Mouse (Mus musculus): Measurements from ENCODE around the gene Ltv1. TPM values are rescaled to one million over a fixed set of nuclear protein-coding genes. Genes with fewer than 3 reads are reported as not detected.
A peak's percentile ranks its signal among the peaks of the same experiment; 100 is the strongest.

Gene Ltv1
- polyA plus RNA-seq, 1 experiment from 2014 or later: 46.8 TPM

DNA sequence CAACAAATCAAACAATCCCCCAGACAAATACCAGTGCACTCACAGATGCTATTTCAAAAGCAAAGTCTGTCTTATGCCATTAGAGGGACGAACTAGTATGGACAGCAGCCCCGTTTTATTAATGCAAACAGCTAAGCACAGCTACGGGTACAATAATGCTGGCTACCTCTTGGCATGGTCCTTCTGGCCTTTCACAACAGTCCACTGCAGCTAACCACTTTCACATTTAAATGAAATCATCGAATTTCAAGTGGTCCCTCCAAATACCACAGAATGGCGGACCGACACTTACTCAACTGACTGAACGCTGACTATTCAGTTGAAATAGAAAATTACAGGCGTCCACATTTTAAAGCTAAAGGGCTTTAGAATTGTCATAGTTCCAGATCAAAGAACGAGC is 19.4 kb upstream of the Ltv1 start:
- Histone ChIP-seq H3K9ac (ENCODE audit: low read length) (no peak overlapping the region), H3K27ac (replicated peaks in 1 of 2; ENCODE audit: control insufficient read depth in 1 of 2, insufficient read depth in 1 of 2, low read depth in 2 of 2, low read length in 2 of 2) (no peak overlapping the region), H3K4me3 (ENCODE audit: control insufficient read depth in 1 of 2, insufficient read depth in 1 of 2, low read depth in 1 of 2, low read length in 2 of 2) (no peak overlapping the region), H3K27me3 (ENCODE audit: control insufficient read depth, insufficient read depth, low read length) (no peaks in the 10 kb centered on the region), H3K36me3 (ENCODE audit: control insufficient read depth, insufficient read depth, low read length) (peaks cover 28% of the 10 kb centered on the region), H3K4me1 (ENCODE audit: control insufficient read depth in 2 of 2, insufficient read depth in 2 of 2, low read length in 2 of 2) (peaks cover 6 to 32% of the 10 kb centered on the region in 2 experiments), H3K9me3 (ENCODE audit: control insufficient read depth, low read length) (no peaks in the 10 kb centered on the region), H3K4me2 (ENCODE audit: low read length) (no peak overlapping the region)
- 78% methylated on average over 9 of the region's 9 CpGs for WGBS
- ATAC-seq (ENCODE audit: insufficient number of reproducible peaks, insufficient read depth, low FRiP score, low read depth): no peak

DNA sequence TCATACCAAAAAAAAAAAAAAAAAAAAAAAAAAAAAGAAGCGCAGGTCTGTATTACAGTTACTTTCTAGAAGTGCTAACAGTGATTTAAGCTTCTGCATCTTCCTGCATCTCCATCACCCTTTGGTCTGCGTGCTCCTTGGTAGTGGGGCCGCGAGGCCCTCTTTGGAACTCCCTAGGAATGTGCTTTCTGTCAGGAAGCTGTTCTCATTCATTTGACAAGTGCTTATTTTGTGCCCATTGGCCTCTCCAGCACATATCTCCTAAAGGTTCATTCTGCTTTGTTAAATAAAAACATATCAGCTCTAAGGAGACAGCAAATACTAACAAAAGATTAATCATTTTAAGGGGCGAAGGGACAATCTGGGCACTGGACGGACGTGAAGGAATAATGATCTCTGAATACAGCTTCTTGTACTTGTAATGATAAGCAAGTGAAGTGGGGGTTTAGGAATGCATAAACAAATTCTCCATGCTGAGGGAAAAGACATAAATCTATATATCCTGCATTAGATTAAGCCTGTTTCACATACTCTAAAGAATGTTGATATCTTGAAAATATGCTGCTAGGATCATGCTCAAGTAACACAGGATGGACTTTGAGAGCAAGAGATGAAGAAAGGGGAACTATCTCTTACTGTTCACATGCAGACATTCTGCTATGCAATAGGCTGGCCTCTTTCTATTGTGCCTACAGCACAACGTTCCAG is 17.1 kb upstream of the Ltv1 start:
- no peaks in the 10 kb centered on the region for H3K9me3 ChIP-seq (ENCODE audit: control insufficient read depth, low read length)
- H3K4me1 ChIP-seq (ENCODE audit: control insufficient read depth in 2 of 2, insufficient read depth in 2 of 2, low read length in 2 of 2): peaks cover 6 to 32% of the 10 kb centered on the region in 2 experiments
- H3K9ac ChIP-seq (ENCODE audit: low read length): no peak overlapping the region
- peaks cover 8% of the 10 kb centered on the region; the same call in 1 of the 2 replicates for H3K36me3 ChIP-seq (ENCODE audit: control insufficient read depth, insufficient read depth, low read length)
- no peak overlapping the region for H3K4me3 ChIP-seq (ENCODE audit: control insufficient read depth in 1 of 2, insufficient read depth in 1 of 2, low read depth in 1 of 2, low read length in 2 of 2)
- H3K27me3 ChIP-seq (ENCODE audit: control insufficient read depth, insufficient read depth, low read length): no peaks in the 10 kb centered on the region
- no peak overlapping the region for H3K4me2 ChIP-seq (ENCODE audit: low read length)
- 0 out of 4 replicates have a peak overlapping the region, but pooled peaks have one; percentile 17 to 29 for H3K27ac ChIP-seq (replicated peaks in 1 of 2; ENCODE audit: control insufficient read depth in 1 of 2, insufficient read depth in 1 of 2, low read depth in 2 of 2, low read length in 2 of 2)
- no peak for ATAC-seq (ENCODE audit: insufficient number of reproducible peaks, insufficient read depth, low FRiP score, low read depth)
- 29% methylated on average over 8 of the region's 8 CpGs for WGBS

DNA sequence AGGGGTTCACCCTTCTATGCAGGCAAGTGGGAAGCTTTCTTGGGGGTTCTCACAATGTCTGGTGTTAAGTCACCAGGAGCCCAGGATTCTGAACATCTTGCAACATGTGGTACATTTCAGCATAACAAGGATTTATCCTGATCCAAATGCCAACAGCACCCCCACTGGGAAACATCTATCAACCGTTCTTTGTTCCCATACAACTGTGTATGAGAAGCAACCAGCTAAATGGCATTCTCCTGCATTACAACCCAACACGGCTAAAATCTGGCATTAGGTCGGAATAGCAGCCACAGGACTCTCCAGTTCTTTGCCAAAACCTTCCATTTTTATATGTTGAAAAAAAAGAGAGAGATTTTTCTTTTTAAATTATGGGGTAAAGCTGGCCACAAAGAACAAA is 16.5 kb upstream of the Ltv1 start:
- WGBS: 71% methylated on average over 3 of the region's 3 CpGs
- H3K4me2 ChIP-seq (ENCODE audit: low read length): no peak overlapping the region
- no peaks in the 10 kb centered on the region for H3K9me3 ChIP-seq (ENCODE audit: control insufficient read depth, low read length)
- no peak overlapping the region for H3K9ac ChIP-seq (ENCODE audit: low read length)
- H3K36me3 ChIP-seq (ENCODE audit: control insufficient read depth, insufficient read depth, low read length): peaks cover 5% of the 10 kb centered on the region; the same call in 1 of the 2 replicates
- no peak overlapping the region for H3K27ac ChIP-seq (replicated peaks in 1 of 2; ENCODE audit: control insufficient read depth in 1 of 2, insufficient read depth in 1 of 2, low read depth in 2 of 2, low read length in 2 of 2)
- H3K4me3 ChIP-seq (ENCODE audit: control insufficient read depth in 1 of 2, insufficient read depth in 1 of 2, low read depth in 1 of 2, low read length in 2 of 2): no peak overlapping the region
- H3K27me3 ChIP-seq (ENCODE audit: control insufficient read depth, insufficient read depth, low read length): no peaks in the 10 kb centered on the region
- peaks cover 6 to 31% of the 10 kb centered on the region in 2 experiments for H3K4me1 ChIP-seq (ENCODE audit: control insufficient read depth in 2 of 2, insufficient read depth in 2 of 2, low read length in 2 of 2)
- ATAC-seq (ENCODE audit: insufficient number of reproducible peaks, insufficient read depth, low FRiP score, low read depth): no peak

DNA sequence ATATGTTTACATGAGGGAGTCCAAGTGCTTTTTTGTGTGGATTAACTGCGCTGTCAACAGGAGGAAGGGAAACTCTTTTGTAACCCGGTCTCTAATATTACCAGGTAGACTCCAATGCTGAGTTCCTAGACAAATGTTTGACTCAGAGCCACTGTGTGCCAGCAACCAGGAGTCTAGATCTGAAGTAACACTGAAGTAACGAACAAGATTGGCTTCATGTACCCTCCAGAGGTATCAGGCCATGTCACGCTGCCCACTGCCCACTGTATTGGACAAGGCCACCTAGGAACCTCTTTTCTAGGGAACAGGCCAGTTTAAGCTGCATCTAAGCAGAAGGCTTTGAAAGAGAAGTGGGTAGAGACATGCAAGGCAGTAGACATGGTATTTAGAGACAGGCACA is 16.1 kb upstream of the Ltv1 start:
- Histone ChIP-seq H3K36me3 (ENCODE audit: control insufficient read depth, insufficient read depth, low read length) (peaks cover 5% of the 10 kb centered on the region; the same call in 1 of the 2 replicates), H3K4me3 (ENCODE audit: control insufficient read depth in 1 of 2, insufficient read depth in 1 of 2, low read depth in 1 of 2, low read length in 2 of 2) (no peak overlapping the region), H3K4me2 (ENCODE audit: low read length) (no peak overlapping the region), H3K27ac (replicated peaks in 1 of 2; ENCODE audit: control insufficient read depth in 1 of 2, insufficient read depth in 1 of 2, low read depth in 2 of 2, low read length in 2 of 2) (no peak overlapping the region), H3K27me3 (ENCODE audit: control insufficient read depth, insufficient read depth, low read length) (no peaks in the 10 kb centered on the region), H3K4me1 (ENCODE audit: control insufficient read depth in 2 of 2, insufficient read depth in 2 of 2, low read length in 2 of 2) (peaks cover 6 to 27% of the 10 kb centered on the region in 2 experiments), H3K9ac (ENCODE audit: low read length) (no peak overlapping the region), H3K9me3 (ENCODE audit: control insufficient read depth, low read length) (no peaks in the 10 kb centered on the region)
- 91% methylated on average over 4 of the region's 4 CpGs for WGBS
- no peak for ATAC-seq (ENCODE audit: insufficient number of reproducible peaks, insufficient read depth, low FRiP score, low read depth)

DNA sequence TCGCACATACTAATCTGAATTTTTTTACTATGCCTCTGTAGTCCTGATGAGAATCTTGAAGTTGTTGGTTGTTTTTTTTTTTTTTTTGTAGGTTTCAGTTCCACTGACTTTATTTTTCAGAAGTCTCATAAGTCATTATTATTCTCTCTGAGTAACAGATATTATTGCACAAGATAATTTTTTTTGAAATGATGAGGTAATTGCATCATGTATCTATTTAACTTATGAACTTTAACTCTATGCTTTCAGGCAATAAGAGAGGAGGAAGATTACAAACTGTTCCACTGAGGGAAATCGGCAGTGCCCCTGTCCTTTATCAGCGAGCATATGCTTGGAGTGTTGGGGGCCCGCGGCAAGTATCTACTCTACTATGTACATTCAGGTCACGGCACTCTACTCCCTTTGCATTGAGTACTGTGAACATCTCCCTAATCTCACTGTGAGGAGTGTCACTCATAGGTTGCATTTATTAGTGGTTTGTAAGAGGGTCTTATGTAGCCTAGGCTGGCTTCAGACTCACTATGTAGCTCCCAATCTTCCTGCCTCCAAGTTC is 8.8 kb upstream of the Ltv1 start:
- Histone ChIP-seq H3K4me2 (ENCODE audit: low read length) (no peak overlapping the region), H3K27me3 (ENCODE audit: control insufficient read depth, insufficient read depth, low read length) (no peaks in the 10 kb centered on the region), H3K36me3 (ENCODE audit: control insufficient read depth, insufficient read depth, low read length) (no peaks in the 10 kb centered on the region), H3K4me3 (ENCODE audit: control insufficient read depth in 1 of 2, insufficient read depth in 1 of 2, low read depth in 1 of 2, low read length in 2 of 2) (no peak overlapping the region), H3K4me1 (ENCODE audit: control insufficient read depth in 2 of 2, insufficient read depth in 2 of 2, low read length in 2 of 2) (no peaks in the 10 kb centered on the region), H3K9me3 (ENCODE audit: control insufficient read depth, low read length) (peaks cover 3% of the 10 kb centered on the region), H3K27ac (replicated peaks in 1 of 2; ENCODE audit: control insufficient read depth in 1 of 2, insufficient read depth in 1 of 2, low read depth in 2 of 2, low read length in 2 of 2) (no peak overlapping the region), H3K9ac (ENCODE audit: low read length) (no peak overlapping the region)
- no peak for ATAC-seq (ENCODE audit: insufficient number of reproducible peaks, insufficient read depth, low FRiP score, low read depth)
- WGBS: 74% methylated on average over 6 of the region's 6 CpGs

DNA sequence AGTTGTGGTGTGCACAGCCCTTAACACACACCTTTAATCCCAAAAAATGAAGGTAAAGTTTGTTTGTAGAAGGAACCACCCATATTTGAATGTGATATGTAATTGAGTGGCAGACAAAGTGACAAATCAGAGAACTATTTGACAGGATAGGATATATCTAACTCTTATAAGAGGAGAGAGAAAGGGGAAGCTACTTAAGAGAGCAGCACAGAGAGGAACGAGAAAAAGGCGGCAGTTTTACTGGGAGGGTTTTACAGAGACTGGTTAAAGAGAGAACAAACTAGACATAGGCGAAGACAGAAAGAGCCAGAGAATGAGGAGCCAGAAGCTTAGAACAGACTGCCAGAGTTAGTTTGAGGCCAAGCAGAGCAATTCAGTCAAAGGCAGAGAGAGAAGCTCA is 7.9 kb upstream of the Ltv1 start:
- Histone ChIP-seq H3K9ac (ENCODE audit: low read length) (no peak overlapping the region), H3K4me1 (ENCODE audit: control insufficient read depth in 2 of 2, insufficient read depth in 2 of 2, low read length in 2 of 2) (no peaks in the 10 kb centered on the region), H3K4me3 (ENCODE audit: control insufficient read depth in 1 of 2, insufficient read depth in 1 of 2, low read depth in 1 of 2, low read length in 2 of 2) (no peak overlapping the region), H3K36me3 (ENCODE audit: control insufficient read depth, insufficient read depth, low read length) (no peaks in the 10 kb centered on the region), H3K9me3 (ENCODE audit: control insufficient read depth, low read length) (peaks cover 3% of the 10 kb centered on the region), H3K27me3 (ENCODE audit: control insufficient read depth, insufficient read depth, low read length) (no peaks in the 10 kb centered on the region), H3K27ac (replicated peaks in 1 of 2; ENCODE audit: control insufficient read depth in 1 of 2, insufficient read depth in 1 of 2, low read depth in 2 of 2, low read length in 2 of 2) (no peak overlapping the region), H3K4me2 (ENCODE audit: low read length) (no peak overlapping the region)
- ATAC-seq (ENCODE audit: insufficient number of reproducible peaks, insufficient read depth, low FRiP score, low read depth): no peak
- WGBS: 90% methylated on average over 3 of the region's 3 CpGs

DNA sequence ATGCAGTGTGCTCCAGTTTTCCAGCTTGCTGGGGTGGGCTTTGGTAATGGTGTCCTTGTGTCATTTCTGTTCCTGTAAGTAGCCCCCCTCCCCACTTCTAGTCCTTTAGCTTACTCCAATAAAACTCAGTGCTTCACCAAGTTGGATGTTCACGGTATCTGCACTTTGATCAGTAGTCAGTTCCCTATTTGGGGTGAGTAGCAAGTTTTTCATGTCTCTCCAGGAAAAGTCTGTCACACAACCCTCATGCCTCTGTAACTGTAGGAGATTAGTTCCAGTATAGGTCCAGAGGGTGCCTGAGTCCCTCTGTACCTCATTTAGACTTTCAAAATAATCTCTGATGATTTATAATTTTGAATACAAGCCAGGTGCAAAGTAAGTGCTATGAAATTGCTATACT is 6.3 kb upstream of the Ltv1 start:
- no peak overlapping the region for H3K4me3 ChIP-seq (ENCODE audit: control insufficient read depth in 1 of 2, insufficient read depth in 1 of 2, low read depth in 1 of 2, low read length in 2 of 2)
- no peak overlapping the region for H3K27ac ChIP-seq (replicated peaks in 1 of 2; ENCODE audit: control insufficient read depth in 1 of 2, insufficient read depth in 1 of 2, low read depth in 2 of 2, low read length in 2 of 2)
- no peaks in the 10 kb centered on the region for H3K36me3 ChIP-seq (ENCODE audit: control insufficient read depth, insufficient read depth, low read length)
- H3K4me2 ChIP-seq (ENCODE audit: low read length): no peak overlapping the region
- WGBS: 76% methylated on average over 1 of the region's 1 CpGs
- H3K9me3 ChIP-seq (ENCODE audit: control insufficient read depth, low read length): peaks cover 3% of the 10 kb centered on the region
- no peaks in the 10 kb centered on the region for H3K27me3 ChIP-seq (ENCODE audit: control insufficient read depth, insufficient read depth, low read length)
- ATAC-seq (ENCODE audit: insufficient number of reproducible peaks, insufficient read depth, low FRiP score, low read depth): no peak
- no peak overlapping the region for H3K9ac ChIP-seq (ENCODE audit: low read length)
- H3K4me1 ChIP-seq (ENCODE audit: control insufficient read depth in 2 of 2, insufficient read depth in 2 of 2, low read length in 2 of 2): no peaks in the 10 kb centered on the region
